Mouse (Mus musculus): ENCODE data around the gene Sos1.
"Not testable (repeated sequence)": the region's sequence is repeated elsewhere in the genome, so short reads cannot be mapped to it uniquely, and the experiment has no call there.

Sos1 gene

GRCm38 (mm10) chr17:80426901-80427300, 53.4 kb downstream of the Sos1 start:
- in situ Hi-C loops (cut with MboI, MseI) = loop anchor here (25.0 kb wide), 1 partner anchor 1060 kb away; no protein-coding TSS in a partner anchor

DNA sequence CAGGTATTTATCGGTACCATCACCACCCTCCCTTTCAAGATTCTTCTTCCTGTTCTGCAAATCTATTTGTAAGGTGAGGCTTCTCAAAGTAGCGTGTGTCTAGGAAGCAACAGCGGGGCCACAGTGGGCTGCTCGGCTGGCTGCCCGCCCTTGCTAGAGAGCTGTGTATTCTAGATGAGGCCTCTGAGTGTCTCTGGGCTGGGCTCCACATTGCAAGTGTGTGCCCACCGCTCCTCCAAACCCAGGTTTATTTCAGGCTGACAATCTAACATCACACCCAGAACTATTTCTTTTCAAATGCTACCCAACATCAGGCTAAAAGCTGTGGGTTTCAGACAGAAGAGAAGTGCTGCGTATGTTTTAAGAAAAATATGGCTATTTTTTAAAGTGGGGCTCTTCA, 54.1 kb downstream of the Sos1 start:
- in situ Hi-C loops (cut with MboI, MseI) = loop anchor here (25.0 kb wide), 1 partner anchor 1061 kb away; no protein-coding TSS in a partner anchor

DNA sequence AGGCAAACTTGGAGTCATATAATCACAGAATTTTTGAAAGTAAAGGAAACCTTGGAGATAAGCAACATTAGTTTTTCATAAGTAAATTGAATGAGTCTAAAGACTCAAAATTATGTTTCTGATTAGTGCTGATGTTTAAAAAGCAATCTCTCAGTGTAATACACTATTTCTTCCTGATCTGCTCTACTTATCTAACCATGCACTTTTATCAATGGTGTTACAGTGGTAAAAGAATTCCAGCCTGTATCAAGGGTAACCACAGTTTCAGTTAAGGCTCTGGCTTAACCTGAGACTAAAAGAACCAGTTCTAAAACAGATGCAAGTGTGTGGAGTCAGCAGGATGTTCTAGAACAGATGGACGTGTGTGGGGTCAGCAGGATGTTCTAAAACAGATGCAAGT, 59.3 kb downstream of the Sos1 start:
- in situ Hi-C loops (cut with MboI, MseI) = no loop called here

- in situ Hi-C loops (cut with MboI, MseI) = no loop called here
These were observed 61.6 kb downstream of the Sos1 start for GRCm38 (mm10) chr17:80418572-80419210.

- in situ Hi-C loops (cut with MboI, MseI) = no loop called here
These were observed 69.1 kb downstream of the Sos1 start for GRCm38 (mm10) chr17:80411182-80411581.

GRCm38 (mm10) chr17:80398243-80398642, 82.0 kb downstream of the Sos1 start:
- in situ Hi-C loops (cut with MboI, MseI) = no loop called here

DNA sequence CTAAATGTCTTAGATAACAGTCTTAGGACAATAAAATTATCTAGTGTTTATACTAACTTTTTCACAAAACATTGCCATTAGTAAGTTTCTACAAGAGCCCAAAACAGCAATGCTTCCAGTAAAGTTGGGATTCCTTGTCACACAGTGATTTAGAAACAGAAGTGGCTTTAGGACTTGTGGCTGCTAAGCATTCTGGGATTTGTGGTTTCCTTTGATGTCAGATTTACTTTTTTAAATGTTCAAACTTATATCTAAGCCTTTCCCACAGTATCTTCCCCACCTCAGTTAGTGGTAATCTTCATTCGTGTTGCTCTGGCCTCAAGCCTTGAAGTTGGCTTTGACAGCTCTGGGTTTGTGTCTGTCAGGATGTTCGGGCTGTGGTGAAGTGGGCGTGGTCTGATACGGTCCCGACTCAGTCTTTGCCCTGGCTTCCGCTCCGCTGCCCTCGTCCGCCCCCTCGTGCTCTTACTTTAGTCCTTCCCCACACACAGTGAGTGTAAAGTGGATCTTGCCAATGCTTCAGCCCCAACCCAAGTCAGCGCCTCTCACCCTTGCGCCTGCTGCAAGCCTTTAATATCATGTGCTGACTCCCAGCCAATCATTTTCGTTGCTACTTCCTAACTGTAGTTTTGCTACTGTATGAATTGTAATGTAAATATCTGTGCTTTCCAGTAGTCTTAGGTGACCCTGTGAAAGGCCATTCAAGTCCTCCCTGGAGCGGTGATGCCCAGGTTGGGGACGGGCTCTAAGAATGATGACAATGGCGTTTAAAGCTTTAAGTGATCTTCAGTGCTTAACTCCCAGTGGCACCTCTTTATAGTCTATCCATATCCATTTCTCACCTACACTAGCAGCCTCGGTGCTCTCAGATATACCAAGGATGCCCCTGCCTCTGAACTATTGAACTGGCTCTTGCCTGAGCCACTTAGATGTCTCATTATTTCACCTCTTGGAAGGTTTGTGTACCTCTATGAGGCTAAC, 88.5 kb downstream of the Sos1 start:
- in situ Hi-C loops (cut with MboI, MseI) = no loop called here

DNA sequence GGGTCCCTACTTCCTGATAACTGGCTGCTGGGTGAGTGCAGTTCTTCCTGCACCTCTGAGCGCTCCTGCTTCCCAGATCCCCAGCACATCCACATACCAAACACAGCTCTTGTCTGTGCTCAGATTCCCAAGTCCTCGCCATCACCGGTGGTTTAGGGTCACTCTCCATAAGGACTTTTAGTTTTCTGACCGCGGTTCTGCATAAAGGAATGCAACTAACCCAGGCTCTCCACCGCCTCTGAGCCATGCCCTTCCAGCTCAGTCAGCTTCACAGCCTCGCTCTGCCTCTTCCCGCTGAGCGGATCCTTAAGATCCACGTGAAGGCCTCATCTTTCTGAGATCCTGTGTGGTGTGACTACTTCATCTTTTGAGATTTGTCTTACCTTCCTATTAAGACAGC, 90.2 kb downstream of the Sos1 start:
- in situ Hi-C loops (cut with MboI, MseI) = no loop called here

- in situ Hi-C loops (cut with MboI, MseI) = no loop called here
These were observed 94.6 kb downstream of the Sos1 start for GRCm38 (mm10) chr17:80385671-80386070.

DNA sequence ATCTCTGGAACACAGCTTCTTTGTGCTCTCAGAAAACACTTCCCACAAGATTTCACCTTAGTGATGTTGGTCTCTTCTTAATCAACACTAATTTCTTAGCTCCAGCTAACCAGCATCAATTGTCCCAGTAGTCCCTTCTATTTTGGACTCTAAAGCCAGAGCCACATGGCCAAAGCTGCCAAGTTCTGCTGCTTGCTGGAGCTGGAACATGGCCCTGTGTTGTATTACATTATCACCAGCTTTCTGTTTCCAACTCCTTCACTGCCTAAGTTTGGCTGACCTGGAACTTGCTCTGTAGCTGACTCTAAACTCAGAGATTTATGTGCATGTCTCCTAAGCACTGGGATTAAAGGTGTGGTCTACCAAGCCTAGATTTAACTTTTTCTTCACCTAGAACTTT, 101.9 kb downstream of the Sos1 start:
- in situ Hi-C loops (cut with MboI, MseI) = not testable (repeated sequence)

DNA sequence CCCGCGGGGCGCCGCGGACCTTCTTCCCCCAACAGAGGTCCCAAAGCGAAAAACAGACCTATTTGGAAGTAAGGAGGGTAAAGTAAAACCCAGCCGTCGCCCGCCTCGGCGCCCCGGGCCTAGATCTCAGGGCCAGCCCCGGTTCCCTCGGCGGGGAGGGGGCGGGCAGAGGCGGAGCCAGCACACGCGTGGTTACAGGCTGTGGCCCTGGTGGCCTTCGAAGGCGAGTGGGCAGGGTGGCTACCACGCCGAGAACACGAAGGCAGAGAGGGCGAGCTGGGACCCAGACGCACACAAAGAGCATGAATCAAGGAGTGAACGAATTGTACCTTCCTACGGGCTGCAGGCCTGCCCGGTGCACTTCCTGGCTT, 106.5 kb downstream of the Sos1 start:
- in situ Hi-C loops (cut with MboI, MseI) = loop anchor here (5.0 kb wide), 1 partner anchor 89 kb away; no protein-coding TSS in a partner anchor

- in situ Hi-C loops (cut with MboI, MseI) = loop anchor here (5.0 kb wide), 1 partner anchor 89 kb away; no protein-coding TSS in a partner anchor
These were observed 107.1 kb downstream of the Sos1 start, which contains the start of gene Gm10190 for GRCm38 (mm10) chr17:80372989-80373725. Gene Gm10190, minus strand, starts transcription at chr17:80373541.

- in situ Hi-C loops (cut with MboI, MseI) = no loop called here
These were observed 111.6 kb downstream of the Sos1 start for GRCm38 (mm10) chr17:80368606-80369005.

DNA sequence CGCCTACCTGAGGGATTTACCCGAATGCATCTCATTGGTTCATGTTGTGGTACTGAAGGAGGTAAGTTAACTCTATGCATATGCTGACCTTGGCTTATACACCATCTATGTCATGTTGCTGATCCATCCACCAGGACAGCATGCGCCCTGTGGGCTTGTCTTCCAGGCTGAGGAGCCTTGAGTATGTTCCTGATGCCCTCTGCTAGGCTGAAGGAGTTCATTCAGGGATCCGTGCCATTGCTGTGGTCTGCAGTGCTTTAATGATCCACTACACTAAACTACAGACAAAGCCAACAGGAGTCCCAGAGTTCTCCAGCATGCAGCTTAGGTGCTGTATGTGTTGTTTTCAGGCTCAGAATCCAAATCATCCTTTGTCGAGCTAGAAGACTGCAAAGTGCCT, 113.0 kb downstream of the Sos1 start:
- in situ Hi-C loops (cut with MboI, MseI) = no loop called here

DNA sequence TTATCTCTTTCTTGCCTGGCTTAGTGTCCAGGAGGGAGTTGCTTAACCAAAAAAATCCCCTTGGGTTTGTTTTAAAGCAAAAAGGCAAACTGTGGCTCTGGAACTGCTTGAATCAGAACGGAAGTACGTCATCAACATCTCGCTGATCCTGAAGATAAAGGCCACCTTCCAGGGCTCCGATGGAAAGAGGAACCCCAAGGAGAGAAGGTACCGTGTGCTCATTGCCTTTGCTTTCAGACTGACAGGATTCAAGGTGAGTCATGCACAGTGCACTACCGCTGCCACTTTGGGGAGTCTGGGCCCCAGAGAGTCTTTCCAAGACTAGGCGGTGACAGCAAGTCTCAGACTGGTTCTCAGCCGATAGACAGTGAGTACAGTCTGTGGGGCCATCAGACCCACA, 120.0 kb downstream of the Sos1 start:
- in situ Hi-C loops (cut with MboI, MseI) = no loop called here

DNA sequence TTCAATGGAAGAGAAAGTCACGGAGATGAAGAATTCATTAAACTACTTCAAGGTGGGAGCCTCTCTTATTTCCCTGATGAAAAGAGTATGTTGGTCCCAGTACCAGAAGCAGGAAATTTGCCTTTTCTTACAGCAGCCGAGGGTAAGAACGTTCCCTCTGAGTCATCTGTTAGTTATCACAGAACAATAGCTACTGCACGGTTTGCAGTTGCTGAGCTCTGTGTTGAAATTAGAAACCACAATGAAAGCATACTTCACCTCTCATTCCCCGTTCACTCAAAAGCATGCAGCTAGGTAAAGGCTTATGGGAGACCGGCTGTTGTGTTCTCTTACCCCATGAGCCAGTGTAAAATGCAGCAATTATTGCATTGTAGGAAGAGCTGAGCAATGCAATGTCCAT, 133.0 kb downstream of the Sos1 start:
- in situ Hi-C loops (cut with MboI, MseI) = no loop called here

GRCm38 (mm10) chr17:80346591-80347125, 133.6 kb downstream of the Sos1 start:
- in situ Hi-C loops (cut with MboI, MseI) = no loop called here

- in situ Hi-C loops (cut with MboI, MseI) = no loop called here
These were observed 135.0 kb downstream of the Sos1 start for GRCm38 (mm10) chr17:80345277-80345676.
